Mouse (Mus musculus) C2C12 (cell line): ENCODE measurements around the gene Cfhr2.

Experiments
- CEBPB ChIP-seq: IDR thresholded peaks from one replicate; pipeline ENCODE4 v1.6.1; 2011; ENCODE audit warnings: low read depth, mild to moderate bottlenecking, control low read depth, moderate library complexity
- CTCF ChIP-seq: IDR thresholded peaks from one replicate; pipeline ENCODE4 v1.5.1; 2011; ENCODE audit not compliant: control insufficient read depth, insufficient read depth, insufficient read length
- MAX ChIP-seq: IDR thresholded peaks from one replicate; pipeline ENCODE4 v1.6.1; 2011; ENCODE audit warnings: mild to moderate bottlenecking, control low read depth
- USF1 ChIP-seq: IDR thresholded peaks from one replicate; pipeline ENCODE4 v1.6.1; 2011; ENCODE audit warnings: low read depth, mild to moderate bottlenecking, control low read depth, moderate library complexity

DNA sequence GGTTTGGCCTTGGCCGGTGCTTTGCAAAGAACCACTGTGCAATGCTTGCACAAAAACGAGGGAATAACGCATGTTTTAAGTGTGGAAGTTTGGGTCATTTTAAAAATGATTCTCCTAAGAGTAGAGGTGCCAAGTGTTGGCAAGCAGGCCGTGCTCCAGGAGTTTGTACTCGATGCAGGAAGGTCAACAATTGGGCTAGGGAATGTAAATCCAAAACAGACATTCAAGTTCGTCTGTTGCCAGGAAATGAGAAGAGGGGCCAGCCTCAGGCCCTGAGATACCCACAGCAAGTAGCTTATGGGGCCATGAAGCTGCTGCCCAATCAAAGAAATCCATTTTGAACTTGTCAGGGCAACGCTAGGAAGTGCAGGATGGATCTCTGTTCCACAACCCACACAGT, 18.8 kb downstream of the Cfhr2 start:
- TF ChIP-seq CTCF (no peak), USF1 (no peak), MAX (no peak), CEBPB (no peak)
